Mouse (Mus musculus) adrenal gland, postnatal 14 days (tissue): Measurements from ENCODE around the gene Elmo2. TPM values are rescaled to one million over a fixed set of nuclear protein-coding genes. Genes with fewer than 3 reads are reported as not detected.

ENCODE experiments used
- DNase-seq: peaks from one replicate; pipeline ENCODE4 v3.0.0; 2021; ENCODE audit warnings: mixed read lengths
- total RNA-seq: library from RNA; stranded (reverse); gene quantifications from 2 replicates; pipeline ENCODE4 v1.2.3, GENCODE M21; 2021

The Elmo2 gene
- total RNA-seq, 1 experiment from 2014 or later: 27.8 TPM

DNA sequence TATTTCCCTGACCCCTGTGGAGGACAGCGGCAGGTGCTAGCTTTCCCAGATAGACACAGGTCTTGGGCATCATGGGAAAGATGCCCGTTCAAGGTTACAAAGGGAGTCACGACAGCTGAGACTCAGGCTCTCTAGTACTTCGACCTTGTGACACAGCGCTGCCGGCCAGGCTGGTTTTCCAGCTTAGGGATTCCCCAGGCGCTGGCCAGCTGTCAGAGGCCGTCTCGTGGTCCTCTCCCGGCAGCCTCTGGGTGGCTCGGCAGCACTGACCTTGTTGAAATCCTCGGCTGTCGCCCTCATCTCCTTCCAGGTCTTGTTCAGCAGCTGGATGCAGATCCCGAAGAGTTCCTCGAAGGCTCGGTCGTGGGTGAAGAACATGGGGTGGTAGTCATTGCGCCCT, 29.7 kb downstream of the Elmo2 start:
- peak; percentile 81 for DNase-seq

DNA sequence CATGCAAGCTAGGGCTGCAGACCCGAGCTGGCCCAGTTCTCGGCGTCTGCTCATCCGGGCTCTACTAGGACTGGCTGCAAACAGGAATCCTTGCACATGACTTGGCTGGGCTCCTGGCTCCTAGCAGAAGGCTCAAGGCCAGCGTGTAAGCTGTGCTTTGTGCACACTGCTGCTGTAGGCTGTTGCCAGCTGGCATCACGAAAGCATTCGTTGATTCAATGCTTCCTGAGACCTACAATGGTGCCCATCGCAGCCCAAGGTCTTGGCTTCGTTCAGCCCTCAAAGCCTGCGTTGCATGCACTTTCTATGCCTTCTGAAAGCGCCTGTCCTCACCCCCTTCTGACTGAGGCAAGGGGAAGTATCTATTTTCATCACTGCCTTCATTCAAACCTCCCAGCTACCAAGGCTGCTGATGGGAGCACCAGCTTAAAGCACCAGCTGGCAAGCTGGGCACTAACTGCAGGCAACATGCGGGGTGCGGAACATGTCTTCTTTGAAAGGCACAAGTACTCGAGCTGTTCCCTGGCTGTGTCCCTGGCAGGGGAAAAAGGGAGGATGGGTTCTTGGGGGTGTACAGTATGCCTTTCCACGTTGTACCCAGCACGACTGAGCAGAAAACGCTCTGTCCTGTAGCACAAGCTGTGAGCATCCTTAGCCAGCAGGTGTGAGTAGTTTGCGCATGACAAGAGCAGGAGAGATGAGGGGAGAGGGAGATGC, 37.8 kb downstream of the Elmo2 start:
- peak; percentile 93 for DNase-seq

DNA sequence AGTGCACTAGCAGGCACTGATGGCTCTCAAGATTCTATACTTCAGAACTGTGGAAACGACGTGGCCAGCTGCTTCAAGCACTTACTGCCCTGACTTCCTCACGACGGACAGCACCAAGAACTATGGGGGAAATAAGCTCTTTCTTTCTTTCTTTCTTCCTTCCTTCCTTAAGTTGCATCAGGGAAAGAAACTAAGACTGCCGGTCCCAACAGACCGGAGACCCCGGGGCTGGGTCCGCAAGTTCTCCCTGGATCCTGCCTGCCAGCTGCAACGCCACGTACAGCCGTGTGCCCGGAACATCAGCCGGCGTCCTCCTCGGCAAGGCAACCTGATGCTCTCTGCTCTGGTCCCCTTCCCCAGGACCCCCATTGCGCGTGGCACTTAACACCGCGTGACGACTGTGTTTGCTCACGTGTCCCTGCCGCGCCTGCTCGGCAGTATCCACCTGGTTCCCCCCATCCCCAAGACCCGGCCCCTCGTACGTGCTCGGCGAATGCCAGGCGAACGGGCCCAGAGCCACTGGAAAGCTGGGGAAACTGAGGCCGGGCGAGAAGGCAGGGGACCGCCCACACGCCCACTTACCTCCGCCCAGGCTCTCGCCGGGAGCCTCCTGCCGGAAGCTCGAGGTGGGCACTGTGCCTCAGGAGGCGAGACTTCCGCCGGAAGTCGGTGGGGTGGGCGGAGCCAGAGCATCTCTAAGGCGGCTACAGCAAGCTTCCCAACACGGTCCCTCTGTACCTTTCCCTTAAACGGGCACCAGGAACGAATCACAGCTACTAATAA, 38.9 kb downstream of the Elmo2 start, which contains the start of gene Slc35c2:
Gene Slc35c2 (minus strand): TSS at position 668 of the 783 bp plus-strand sequence.
- peak; percentile 95 for DNase-seq

- peak; percentile 55 for DNase-seq
Observed at GRCm38 (mm10) chr2:165286361-165287201, 39.7 kb downstream of the Elmo2 start.

GRCm38 (mm10) chr2:165285621-165286020, 40.7 kb downstream of the Elmo2 start:
- DNase-seq: no peak

DNA sequence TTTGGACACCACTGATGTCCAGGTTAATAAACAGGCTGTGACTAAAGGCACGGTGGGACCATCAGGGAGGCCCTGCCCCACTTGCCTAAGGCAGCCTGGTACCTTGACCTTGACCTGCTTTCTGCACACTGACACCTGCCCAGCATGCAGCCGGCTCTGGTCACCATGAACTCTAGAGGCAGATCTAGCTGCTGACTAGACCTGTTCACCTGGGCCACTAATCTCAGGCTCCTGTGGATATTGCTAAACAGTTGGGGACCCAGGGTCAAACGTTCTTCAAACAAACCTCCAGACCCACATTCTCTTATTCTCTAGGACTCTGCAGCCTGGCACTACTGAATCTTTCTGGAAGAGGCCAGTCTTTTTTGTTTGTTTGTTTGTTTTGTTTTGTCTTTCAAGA, 41.2 kb downstream of the Elmo2 start:
- DNase-seq: no peak

GRCm38 (mm10) chr2:165284377-165284776, 41.9 kb downstream of the Elmo2 start:
- no peak for DNase-seq

GRCm38 (mm10) chr2:165283644-165284043, 42.6 kb downstream of the Elmo2 start:
- peak; percentile 60 for DNase-seq

DNA sequence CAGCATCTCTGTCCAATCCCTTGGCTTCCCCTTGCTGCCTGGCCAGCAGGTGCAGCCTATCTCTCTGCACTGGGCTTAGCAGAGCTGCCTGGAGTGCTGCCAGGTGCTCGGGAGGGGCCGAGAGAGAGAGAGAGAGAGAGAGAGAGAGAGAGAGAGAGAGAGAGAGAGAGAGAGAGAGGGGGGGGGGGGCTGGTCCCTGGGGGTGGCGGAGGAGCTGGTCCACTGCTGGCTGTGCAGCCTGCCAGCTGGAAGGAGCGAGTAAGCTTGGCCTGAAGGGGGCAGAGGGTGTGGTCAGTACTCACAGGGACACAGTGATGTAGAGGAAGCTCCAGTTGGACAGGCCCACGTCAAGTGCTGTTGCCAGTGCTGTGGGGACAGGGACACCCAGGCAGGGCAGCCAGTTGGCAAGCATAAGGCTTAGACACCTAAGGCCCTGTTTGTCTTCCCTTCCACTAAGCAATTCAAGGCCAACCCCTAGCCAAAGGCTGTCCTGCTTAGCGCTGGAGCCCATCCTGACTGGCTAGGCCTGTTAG, 44.4 kb downstream of the Elmo2 start:
- DNase-seq: peak; percentile 65

DNA sequence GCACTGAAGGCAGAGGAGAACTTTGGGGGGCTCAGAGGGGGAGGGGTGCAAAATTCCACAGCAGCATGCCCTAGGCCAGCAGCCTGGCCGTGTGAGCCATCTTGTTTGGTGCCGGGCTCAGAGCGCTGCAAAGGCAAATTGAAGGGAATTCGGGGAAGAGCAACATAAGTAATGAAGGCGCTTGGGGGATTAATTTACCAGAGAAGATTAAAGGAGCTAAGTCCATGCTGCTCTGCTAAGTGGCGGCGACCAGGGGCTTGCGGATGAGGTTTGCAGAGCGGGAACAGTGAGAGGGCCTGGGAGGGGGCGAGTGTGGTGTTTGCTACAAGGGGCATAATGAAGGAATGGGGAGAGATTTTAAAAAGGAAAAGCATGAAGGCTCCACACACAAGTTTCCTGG, 46.9 kb downstream of the Elmo2 start:
- no peak for DNase-seq

DNA sequence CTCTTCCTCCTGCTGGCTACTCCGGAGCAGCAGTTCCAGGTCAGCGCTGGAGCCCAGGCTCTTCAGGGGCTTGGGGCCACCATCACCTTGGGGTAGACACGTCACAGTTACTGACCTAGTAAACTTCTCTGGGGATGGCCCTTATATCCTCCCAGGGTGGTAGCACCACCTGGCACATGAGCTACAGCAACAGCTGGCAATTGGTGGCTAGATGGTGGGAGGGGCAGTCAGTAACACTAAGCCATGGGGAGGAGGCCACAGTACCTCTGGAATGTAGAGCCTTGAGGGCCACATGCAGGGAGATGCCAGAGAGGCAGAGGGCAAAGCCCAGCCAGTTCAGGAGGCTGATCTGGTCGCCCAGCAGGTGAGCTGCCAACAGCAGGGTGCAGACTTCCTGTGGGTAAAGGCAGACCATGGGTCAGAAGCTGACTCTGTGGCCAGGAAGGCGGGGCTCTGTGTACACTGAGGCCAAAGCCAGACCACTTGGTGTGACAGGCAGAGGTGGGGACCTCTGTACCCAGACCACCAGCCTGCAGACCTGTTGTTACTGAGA, 49.0 kb downstream of the Elmo2 start:
- DNase-seq: no peak

DNA sequence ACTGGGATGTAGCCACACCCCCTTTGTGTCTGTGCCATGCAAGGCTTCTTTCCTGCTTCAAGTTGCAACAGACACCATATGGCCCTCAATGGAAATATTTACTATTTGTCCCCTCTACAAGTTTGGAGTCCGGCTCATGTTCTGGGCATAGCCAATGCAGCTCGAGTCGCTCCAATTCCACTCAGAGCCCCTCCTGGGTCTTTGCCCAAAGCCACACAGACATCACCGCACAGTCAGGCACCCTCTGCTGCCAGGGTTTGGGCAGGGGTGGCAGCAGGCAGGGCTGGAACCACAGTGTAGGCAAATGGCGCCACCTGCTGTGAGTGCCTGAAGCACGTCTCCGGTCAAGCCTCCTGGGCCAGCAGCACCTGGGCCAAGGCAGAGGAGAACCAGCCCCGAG, 50.5 kb downstream of the Elmo2 start:
- peak; percentile 87 for DNase-seq

GRCm38 (mm10) chr2:165275124-165275640, 51.1 kb downstream of the Elmo2 start:
- DNase-seq: no peak

DNA sequence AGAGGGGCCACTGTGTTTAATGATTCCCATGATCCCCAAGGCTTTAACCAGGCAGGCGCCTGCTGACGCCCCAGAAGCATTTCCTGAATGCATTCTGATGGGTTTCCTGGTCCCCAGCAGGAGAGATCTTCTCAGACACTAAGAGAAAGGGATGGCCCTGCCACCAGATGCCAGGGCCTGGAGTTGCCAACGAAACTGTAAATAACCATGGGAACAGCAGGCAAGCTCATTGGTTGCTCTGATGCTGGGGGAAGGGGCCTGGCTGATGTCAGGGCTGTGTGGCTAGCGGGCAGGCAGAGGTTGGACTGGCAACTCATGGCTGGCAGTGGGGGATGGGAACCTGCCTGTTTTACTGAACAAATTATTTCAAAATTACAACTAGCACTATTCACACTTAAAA, 52.7 kb downstream of the Elmo2 start:
- no peak for DNase-seq

DNA sequence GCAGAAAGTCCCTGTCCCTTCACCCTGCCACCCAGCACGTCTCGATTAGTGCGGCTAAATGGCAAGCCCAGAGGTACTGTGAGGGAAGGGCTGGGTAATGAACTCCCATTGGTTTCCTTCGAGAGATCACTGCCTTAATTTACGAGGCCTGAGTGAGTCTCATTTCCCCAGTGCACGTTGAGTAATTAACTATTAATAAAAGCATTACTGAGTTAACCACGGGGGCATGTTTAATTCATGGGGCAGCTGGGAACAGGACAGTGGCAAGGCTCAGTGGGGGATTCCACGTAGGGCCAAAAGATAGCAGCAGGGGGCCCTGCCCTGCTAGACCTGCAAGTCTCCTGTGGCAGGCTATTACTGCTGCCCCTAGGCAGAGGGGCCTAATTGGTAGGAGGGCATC, 55.0 kb downstream of the Elmo2 start:
- DNase-seq: no peak

DNA sequence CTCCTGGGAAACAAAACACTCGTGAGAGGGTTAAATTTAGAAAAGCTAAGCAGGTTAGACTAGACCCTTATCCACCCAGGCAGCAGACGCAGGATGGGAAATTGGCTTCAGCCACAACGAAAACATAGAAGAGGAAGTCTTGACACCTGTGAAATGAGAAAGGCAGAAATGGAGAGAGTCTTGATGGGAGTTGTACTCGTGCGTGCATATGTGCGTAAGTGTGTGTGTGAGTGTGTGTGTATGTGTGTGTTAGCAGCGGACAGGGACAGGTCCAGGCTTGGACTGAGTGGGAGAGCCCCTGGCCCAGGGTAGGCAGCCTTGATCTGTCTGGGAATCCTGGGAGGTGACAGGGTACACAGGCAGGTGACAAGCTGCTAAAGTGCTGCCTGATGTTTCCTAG, 55.4 kb downstream of the Elmo2 start:
- no peak for DNase-seq

- DNase-seq: no peak
Observed at GRCm38 (mm10) chr2:165266739-165267138, 59.5 kb downstream of the Elmo2 start.

DNA sequence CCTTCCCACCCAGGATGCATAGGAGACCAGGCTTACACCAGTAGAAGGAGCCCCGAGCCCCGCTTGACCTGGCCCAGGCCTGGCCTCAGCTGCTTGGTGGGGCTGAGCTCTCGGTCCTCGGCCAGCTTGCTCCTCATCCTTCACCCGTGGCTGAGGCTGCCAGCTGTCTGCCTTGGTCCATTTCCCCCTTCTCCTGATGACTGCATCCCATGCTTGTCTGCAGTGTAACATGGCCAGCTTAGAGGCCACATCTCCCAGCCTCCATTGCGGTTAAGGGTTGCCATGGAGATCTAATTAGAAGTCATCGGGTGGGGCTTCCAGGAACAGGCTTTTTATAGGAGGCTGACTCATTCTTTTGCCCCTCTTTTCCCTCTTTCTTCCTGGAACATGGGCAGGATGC, 62.4 kb downstream of the Elmo2 start:
- DNase-seq: no peak

DNA sequence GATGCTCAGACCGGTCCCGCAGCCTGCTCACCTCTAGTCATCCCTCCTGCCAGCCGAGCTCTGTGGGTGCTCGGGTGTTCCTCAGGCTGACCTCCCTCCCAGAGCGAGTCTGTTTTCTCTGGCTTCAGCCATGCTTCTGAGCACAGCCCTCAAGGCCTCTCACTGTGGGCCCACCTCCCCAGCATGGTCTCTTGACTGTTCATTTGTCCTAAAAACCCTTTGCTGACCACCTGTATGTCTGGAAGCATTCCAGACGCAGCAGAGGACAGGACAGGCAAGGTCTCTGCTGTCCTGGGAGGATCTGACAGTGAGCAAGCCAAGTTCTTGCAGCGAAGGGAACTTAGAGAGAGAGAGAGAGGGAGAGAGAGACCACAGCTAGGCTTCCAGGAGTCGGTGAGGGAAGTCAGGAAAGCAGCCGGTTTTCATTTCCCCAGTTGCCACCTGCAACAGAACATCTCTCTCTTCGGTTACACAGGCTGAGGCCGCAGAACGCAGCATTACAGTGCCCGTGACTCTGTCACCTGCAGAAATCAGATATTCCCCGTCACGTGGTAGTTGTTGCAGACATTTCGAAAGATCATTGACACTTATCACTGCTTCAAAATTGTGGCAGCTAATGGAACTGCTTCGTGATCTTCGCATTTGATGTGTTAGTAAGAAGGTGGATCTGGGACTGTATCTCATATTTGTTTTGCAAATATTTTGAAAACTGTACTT, 63.8 kb downstream of the Elmo2 start:
- no peak for DNase-seq

GRCm38 (mm10) chr2:165259859-165260258, 66.4 kb downstream of the Elmo2 start:
- DNase-seq: no peak

- no peak for DNase-seq
Observed at GRCm38 (mm10) chr2:165258321-165258720, 68.0 kb downstream of the Elmo2 start.
